Mouse (Mus musculus): ENCODE measurements around the gene B3gat3.
"Not testable (repeated sequence)": the region's sequence is repeated elsewhere in the genome, so short reads cannot be mapped to it uniquely, and the experiment has no call there.

The B3gat3 gene

DNA sequence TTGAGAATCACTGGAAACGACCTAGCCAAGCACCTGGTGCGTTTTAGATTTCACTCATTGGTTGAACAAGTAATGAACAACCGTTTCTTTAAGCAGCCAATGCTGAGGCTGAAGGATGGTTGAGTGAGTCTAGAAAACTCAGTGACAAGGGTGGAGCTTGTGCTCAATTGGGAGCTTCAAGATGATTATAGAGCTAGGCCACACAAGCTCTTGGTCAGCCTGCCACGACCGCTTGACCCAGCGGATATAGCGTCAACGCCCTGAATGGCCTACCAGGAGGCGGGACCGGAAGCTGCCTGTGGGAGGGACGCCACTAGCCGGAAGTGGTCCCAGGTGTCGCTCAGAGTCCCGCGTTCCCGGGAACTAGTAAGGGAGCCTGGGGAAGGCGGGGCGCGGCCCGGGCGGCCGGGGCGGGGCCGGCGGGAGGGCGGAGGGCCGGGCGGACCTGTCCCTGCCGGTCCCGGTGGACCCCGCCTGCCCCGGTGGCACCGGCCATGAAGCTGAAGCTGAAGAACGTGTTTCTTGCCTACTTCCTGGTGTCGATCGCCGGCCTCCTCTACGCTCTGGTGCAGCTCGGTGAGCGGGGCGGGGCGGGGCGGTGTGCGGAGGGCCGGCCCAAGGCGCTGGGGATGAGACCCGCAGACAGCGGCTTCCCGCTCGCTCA lies at the start of gene B3gat3:
B3gat3 (plus strand) TSS at position 302 of the 664 bp plus-strand sequence.
- no peak for DNase-seq (ENCODE audit: extremely low read depth, low read depth)

- not testable (repeated sequence) for DNase-seq (ENCODE audit: extremely low read depth, low read depth)
These were observed 49.8 kb upstream of the B3gat3 start for GRCm38 (mm10) chr19:8870381-8870780.

- no peak for DNase-seq (ENCODE audit: extremely low read depth, low read depth)
These were observed 49.3 kb upstream of the B3gat3 start for GRCm38 (mm10) chr19:8870838-8871237.

DNA sequence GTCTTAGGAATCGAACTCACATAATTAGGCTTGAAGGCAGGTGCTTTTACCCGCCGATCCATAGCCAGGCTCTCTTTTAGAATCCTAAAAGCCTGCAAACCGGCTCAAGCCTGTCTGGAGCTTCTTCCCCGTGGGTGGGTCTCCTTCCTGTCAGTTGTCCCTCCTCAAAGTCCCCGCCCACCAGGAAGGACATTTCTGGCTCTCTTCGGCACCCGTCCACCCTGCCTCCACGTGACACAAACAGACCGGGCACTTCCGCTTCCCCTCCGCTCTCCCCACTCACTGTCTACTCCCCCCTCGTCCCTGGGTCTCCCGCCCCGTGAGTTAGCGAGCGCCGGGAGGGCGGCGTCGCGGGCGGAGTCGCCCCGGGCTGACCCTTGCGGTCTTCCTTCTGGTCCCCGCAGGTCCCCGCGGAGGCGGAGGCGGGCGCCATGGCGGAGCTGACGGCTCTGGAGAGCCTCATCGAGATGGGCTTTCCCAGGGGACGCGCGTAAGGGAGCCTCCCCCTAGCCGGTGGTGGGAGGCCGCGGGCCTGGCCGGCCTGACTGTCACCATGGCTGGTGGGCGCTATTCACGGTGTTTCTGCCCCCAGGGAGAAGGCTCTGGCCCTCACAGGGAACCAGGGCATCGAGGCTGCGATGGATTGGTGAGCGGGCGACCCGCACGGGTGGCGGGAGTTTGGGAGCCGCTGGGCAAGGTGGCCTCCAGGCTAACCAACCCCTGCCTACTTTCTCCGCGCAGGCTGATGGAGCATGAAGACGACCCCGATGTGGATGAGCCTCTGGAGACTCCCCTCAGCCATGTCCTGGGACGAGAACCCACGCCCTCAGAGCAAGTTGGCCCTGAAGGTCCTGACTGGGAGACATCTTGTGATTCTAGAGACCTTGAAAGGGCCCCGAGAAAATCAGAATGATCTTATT lies 48.6 kb upstream of the B3gat3 start, which contains the start of gene Ubxn1:
Ubxn1 (plus strand) TSS at position 230 of the 920 bp plus-strand sequence.
- DNase-seq (ENCODE audit: extremely low read depth, low read depth), result peak; percentile 96

GRCm38 (mm10) chr19:8872266-8872840 lies 47.8 kb upstream of the B3gat3 start:
- no peak for DNase-seq (ENCODE audit: extremely low read depth, low read depth)

DNA sequence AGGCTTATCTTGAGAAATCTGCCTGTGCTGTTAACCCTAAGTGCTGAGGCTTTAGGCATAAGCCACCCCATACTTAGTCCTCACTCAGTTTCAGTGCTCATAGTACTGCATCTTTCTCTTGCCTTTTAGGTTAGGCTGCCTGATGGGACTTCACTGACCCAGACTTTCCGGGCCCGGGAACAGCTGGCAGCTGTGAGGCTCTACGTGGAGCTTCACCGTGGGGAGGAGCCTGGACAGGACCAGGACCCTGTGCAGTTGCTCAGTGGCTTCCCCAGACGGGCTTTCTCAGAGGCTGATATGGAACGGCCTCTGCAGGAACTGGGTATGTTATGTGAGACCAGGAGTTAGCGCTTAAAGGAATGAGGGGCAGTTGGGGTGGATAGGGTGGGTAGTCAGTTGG lies 45.1 kb upstream of the B3gat3 start:
- no peak for DNase-seq (ENCODE audit: extremely low read depth, low read depth)

DNA sequence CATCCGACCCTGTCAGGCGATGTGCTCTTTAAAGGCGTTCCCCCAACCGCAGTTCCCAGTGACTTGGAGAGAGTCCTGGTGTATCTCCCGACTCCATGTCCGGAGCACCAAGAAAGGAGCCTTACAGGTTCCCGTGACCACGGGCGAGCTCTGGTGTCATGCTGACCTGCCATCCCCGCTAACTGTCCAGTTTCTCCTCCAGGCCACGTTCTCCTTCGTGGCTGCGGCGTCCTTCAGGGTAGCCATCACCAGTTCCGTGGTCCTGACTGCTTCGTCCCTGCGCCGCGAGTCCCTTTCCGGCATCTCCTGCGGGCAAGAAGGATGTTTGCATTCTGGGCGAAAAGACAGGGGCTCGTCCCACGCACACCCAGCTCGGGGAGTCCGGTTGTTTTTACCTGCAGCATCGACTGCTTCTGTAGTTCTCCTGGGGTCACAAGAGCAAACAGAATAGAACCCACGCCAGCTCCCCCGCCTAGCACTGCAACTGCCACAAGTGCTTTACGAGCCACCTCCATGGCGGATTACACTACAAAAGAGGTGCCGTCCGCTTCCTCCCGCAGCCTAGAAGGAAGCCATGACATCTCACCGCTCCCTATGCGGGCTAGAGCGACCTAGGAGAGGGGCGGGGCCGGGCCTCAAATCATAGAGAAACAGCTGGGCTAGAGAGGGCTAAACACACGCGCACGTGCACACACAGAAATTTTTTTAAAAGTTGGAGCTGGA lies 39.7 kb upstream of the B3gat3 start, which contains the start of gene Uqcc3:
Uqcc3 (minus strand) TSS at position 613 of the 723 bp plus-strand sequence.
- DNase-seq (ENCODE audit: extremely low read depth, low read depth), result peak; percentile 81

DNA sequence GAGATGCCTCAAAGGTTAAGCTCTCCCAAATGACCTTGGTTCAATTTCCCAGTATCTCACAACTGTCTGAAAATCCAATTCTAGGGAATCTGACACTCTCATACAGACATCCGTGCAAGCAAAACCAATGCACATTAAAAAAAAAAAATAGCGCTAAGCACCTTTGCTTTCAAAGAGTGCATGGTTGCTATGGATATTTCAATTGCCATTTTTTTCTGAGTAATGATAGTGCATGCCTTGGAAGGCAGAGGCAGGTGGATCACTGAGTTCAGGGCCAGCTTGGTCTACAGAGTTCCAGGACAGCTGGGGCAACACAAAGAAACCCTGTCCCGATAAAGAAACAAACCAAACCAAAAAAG lies 39.2 kb upstream of the B3gat3 start:
- DNase-seq (ENCODE audit: extremely low read depth, low read depth), result no peak

DNA sequence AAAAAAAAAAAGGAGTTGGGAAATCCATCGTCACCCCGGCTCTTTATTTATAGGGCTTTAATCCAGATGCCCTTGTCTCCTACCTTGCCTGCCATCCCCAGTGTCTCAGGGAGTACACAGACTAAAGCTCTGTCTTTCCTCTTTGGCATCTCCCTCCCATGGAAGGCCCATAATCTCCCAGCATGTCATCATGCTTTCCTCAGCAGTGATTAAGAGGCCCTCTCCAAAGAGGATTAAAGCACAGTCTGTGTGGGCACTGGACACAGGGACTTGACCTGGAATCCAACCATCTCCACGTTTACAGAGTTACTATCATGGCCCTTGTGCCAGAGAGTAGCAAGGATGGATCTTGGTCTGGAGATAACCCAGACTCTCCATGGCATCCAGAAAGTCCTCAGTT lies 36.6 kb upstream of the B3gat3 start, which contains the start of the genes Lbhd1 and Gm49403:
Lbhd1 (plus strand) TSS at position 117 of the 400 bp plus-strand sequence.
Gm49403 (plus strand) TSS at position 315 of the 400 bp plus-strand sequence.
- no peak for DNase-seq (ENCODE audit: extremely low read depth, low read depth)

GRCm38 (mm10) chr19:8886916-8887584 lies 33.1 kb upstream of the B3gat3 start:
- no peak for DNase-seq (ENCODE audit: extremely low read depth, low read depth)

DNA sequence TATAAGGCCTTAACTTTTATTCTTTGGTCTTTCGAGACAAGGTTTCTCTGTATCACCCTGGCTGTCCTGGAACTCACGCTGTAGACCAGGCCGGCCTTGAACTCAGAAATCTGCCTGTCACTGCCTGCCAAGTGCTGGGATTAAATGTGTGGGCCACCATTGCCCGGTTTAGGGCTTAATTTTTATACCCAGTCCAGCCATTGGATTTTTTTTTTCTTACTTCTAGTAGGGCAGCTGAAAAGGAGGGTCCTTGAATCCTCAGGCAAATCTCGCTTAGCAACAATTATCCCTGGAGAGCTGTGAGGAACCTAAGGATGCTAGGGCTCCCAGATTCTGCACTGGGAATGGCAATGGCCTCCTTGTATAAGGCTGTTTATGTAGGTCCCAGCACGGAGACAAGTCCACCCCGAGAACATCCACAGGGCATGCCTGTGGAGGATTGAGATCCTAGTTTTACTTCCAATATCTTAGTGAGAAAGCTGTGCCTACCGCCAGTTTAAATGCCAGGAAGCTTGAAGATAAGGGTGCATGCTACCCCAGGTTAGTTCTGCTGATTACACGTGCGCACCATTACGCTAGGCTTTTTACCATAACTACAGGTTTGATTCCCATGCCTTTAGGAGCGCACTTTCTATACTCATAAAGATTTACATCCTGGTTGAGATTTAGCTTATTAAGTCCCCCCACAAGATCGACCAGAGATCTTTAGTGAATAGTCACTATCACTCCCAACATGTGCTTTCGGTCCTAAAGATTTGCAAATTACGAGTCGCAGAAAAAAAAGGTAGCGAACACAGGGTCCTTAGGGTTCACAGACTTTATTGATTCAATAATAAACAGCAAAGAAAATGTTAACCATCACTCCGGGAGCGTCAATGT lies 32.4 kb upstream of the B3gat3 start:
- no peak for DNase-seq (ENCODE audit: extremely low read depth, low read depth)

DNA sequence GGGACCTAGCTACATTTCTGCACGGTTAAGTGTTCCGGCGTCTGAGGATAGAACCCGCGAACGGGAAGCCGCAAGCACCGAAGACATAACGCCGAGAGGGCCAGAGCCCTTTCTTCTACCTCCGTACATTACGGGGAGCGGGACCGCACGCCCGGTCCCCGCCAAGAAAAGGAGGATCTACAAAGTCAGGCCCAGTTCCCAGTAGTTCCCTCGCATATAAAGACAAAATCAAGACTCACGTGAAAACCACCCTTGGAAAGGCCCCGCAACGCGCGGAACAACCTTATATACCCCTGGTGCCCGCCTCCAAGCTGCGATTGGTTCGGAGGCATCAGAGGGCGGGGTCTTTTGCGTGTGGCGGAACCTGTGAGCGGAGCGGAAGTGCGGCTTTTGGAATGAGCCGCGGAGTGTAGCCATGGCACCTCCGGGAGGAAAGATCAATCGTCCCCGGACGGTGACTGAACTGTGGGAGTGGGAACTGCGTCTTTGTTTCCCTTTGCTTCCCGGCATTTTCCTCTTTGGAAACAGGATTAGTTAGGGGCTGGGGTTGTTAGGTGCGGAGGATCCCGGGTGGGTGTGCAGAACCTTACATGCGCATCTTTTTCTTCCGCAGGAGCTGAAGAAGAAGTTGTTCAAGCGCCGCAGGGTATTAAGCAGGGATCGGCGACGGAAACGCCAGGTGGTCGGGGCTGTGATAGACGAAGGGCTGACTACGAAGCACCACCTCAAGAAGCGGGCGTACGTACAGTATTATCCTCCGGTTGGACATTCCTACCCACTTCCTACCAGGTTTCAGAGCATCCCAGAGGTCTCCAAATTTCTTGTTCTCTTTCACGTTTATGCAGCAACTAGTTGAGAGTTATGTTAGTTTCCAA lies 31.4 kb upstream of the B3gat3 start, which contains the start of the genes 1810009A15Rik and Gm49416:
1810009A15Rik (plus strand) TSS at position 343 of the 875 bp plus-strand sequence.
Gm49416 (plus strand) TSS at position 416 of the 875 bp plus-strand sequence.
- peak; percentile 92 for DNase-seq (ENCODE audit: extremely low read depth, low read depth)

DNA sequence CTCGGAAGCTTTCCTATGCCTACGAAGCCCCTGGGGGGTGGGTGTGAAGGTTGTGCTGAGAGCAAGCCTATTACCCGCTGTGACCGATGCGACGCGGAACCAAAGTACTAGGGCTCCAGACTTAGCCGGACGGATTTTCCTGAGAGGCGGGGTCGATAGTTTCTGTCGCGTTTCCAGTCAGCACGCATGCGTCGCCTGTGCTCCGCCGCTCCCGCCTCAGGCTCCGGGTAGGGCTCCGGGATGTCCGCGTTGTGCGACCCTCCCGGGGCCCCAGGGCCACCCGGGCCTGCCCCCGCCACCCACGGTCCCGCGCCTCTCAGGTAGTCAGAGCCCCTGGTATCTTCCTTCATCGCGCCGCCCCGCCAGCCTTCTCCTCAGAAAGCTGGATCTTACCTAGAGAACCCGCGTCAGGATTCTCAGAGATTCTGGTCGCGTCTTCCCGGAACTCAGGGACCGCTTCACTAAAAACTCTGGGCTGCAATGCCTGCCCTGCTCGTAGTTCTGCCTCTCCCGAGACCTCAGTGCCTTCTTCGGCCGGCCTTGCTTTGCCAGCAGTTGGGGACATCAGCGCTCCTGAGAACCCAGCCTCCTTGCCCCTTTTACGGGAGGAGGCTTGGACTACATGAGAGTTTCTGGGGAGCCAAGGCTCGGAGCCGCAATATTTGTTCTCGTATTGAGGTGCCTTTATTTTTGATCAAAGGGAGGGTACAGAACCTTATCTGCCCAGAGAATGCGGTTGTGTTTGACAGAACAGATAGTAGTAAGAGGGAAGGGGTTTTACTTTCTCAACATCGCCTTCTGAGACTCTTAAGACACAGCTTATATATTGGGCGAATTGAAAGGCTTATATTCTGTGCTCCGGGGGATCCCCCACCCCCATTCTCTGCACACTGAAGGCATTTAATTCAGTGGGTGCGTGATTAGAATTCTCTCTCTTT lies 27.1 kb upstream of the B3gat3 start, which contains the start of gene Ints5:
Ints5 (plus strand) TSS at position 177 of the 938 bp plus-strand sequence.
- peak; percentile 85 for DNase-seq (ENCODE audit: extremely low read depth, low read depth)

DNA sequence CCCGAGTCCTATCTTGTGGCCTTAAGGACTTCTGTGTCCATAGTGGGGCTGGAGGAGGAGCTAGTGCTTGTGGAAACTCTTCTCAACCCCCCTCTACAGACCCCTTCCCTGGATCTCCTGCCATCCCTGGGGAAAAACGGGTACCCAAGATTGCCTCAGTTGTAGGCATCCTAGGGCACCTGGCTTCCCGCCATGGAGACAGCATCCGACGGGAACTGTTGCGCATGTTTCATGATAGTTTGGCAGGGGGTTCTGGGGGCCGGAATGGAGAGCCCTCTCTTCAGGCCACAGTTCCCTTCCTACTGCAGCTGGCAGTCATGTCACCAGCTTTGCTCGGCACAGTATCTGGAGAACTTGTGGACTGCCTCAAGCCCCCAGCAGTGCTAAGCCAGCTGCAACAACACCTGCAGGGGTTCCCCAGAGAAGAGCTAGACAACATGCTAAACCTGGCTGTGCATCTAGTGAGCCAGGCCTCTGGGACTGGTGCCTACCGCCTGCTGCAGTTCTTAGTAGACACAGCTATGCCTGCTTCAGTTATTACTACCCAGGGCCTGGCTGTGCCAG lies 24.7 kb upstream of the B3gat3 start:
- no peak for DNase-seq (ENCODE audit: extremely low read depth, low read depth)

DNA sequence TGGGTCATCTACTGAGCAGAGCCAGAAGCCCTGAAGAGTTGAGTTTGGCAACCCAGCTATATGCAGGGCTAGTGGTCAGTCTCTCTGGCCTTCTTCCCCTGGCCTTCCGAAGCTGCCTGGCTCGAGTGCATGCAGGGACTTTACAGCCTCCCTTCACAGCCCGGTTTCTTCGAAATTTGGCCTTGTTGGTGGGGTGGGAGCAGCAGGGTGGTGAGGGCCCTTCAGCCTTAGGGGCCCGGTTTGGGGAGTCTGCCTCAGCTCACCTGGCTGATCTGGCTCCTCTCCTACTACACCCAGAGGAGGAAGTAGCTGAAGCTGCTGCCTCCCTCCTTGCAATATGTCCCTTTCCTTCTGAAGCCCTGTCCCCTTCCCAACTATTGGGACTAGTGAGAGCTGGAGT lies 23.9 kb upstream of the B3gat3 start:
- DNase-seq (ENCODE audit: extremely low read depth, low read depth), result not testable (repeated sequence)

DNA sequence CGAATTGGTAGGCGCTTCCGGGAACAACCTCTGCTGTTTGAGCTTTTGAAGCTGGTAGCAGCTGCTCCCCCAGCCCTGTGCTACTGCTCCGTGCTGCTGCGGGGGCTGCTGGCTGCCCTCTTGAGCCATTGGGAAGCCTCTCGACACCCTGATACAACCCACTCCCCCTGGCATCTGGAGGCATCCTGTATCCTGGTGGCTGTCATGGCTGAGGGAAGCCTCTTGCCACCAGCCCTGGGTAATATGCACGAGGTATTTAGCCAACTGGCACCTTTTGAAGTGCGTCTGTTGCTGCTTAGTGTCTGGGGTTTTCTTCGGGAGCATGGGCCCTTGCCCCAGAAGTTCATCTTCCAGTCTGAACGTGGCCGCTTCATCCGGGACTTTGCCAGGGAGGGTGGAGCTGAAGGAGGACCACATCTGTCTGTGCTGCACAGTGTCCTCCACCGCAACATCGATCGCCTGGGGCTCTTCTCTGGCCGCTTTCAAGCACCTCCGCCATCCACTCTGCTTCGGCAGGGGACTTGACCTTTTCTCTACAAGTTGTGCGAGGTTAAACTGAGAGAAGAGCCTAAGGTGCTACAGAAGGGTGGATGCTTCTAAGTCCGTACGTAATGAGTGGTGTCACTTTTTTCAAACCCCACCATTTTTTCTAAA lies 22.8 kb upstream of the B3gat3 start:
- DNase-seq (ENCODE audit: extremely low read depth, low read depth), result not testable (repeated sequence)
